Mouse (Mus musculus): ENCODE results near the gene Zbed3.
"Not testable (repeated sequence)": the region's sequence is repeated elsewhere in the genome, so short reads cannot be mapped to it uniquely, and the experiment has no call there.

Zbed3 gene

GRCm38 (mm10) chr13:95332086-95332899 lies 8.9 kb downstream of the Zbed3 start:
- DNase-seq, result no peak

GRCm38 (mm10) chr13:95336122-95336677 lies 12.8 kb downstream of the Zbed3 start:
- peak; percentile 84 for DNase-seq

- no peak for DNase-seq
These were observed 20.1 kb downstream of the Zbed3 start for GRCm38 (mm10) chr13:95343470-95343869.

- no peak for DNase-seq
These were observed 22.5 kb downstream of the Zbed3 start for GRCm38 (mm10) chr13:95345869-95346268.

DNA sequence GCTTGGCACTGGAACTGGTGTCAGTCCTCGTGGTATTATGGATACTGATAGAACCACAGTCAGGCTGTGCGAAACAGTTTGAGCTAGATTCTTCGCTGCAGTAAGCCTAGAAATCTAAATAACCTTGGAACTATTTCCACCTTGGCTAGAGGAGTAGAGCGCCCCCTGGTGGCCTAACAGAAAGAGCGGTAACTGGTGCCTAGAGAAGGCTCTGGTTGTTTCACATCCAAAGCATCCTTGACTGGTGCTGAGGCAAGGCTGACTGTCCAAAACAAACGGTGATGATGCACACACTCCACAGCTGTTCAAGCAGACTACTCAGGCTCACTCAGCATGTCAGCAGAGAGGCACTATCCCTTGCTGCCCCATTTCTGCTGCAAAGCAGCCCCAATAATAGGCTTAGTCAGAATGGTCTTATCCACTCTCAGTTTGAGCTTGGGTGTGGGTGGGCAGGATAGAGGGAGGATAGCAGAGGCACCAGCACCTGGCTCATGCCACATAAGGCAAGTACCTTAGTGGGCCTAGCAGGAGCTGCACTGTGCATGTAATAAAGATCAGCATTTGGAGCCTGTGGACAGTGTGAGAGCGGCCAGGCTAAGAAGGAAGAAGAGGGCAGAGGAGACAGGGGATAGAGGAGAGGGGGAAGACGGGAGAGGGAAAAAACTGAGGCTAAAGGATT lies 23.7 kb downstream of the Zbed3 start:
- peak; percentile 66 for DNase-seq

- DNase-seq, result peak; percentile 32
These were observed 25.1 kb downstream of the Zbed3 start for GRCm38 (mm10) chr13:95348476-95348875.

DNA sequence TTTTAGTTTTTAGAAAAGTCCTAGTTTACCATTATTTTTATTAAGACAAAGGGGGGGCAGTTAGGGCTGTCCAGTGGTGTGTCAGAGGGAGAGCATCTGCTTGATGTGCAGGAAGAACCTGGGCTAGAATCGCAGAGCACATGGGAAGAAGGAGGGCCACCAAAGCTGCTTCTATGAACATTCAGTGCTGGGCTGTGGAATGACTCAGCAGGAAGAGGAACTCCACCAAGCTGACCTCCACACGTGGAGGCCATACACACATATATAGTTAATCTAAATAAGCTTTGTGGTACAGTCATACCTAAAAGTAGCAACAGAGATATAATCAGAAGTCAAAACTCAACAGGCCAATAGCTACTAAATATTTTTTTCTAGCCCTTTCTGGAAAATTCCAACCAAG lies 34.8 kb downstream of the Zbed3 start:
- no peak for DNase-seq

DNA sequence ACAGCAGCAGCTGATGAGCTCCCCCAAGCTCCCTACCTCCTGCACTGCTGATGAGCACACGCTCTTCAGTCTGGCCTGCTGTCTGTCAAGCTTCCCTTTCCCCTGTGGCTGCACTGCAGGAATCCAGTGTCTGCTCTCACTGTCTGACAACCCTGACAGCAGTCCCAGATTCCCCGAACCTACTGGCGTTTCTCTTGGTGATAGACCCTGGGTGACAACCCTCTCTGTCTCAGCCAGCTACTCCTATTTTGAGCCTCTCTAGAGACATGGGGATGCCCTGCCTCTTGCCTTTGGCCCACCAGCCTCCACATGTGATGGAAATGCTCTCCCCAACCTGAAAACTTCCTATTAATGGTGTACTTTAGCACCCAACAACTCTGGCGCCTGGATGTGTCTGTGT lies 40.0 kb downstream of the Zbed3 start:
- DNase-seq, result no peak

DNA sequence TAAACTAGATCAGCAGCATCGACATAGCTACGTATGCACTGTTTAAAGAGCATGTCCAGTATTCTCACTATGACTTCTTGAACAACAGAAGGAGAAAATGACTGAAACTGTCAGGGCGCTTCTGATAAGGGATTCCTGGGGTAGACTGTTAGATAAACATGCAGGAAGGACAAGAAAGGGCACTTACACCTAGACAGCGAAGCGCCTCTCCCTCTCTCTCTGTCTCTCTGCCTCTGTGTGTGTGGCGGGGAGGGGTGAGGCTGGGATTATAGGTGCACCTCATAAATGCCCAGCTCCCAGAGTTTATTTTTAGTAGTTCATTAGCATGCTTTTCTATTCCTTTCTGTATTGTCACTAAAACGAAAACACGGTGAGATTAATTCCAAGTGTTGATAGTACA lies 42.9 kb downstream of the Zbed3 start:
- DNase-seq, result no peak

DNA sequence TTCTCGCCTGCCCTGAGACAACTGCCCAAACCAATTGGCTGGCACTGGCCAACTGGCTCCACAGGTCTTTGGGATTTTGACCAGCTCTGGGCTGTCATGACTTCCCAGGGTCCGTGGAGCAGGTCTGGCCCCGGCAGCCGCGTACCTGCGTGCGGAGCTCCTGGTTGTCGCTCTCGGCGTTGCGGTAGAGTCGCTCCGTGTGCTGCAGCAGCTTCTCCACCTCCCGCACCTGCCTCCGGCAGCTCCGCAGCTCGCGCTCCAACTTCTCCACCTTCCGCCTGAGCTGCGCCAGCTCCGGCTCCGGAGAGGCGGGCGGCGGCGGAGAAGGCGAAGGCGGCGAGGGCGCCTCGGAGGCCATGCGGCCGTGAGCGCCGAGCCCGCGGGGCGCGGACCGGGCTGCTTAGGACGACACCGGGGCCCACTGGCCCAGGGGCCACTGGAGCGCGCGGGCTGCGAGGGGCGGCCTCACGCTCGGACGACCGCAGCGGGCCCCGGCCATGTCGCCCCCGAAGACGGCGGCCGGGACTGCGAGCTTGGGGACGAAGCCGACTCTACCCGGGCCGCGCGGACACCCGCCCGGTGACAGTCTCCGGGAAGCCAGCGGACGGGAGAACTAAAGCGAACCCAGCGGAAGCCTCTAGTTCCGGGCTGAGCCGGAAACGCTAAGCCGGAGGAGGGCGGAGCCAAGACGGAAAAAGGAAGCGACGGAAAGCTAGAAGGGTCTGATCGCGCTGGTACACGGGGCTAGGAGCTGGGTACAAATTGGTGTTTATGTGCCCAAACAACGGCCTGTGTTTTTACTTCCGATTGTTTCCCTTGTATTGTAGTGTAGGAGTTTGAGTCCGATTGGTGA lies 51.5 kb downstream of the Zbed3 start, which contains the start of gene Aggf1:
Gene Aggf1 (minus strand): TSS at position 652 of the 853 bp plus-strand sequence.
- DNase-seq, result peak; percentile 89

DNA sequence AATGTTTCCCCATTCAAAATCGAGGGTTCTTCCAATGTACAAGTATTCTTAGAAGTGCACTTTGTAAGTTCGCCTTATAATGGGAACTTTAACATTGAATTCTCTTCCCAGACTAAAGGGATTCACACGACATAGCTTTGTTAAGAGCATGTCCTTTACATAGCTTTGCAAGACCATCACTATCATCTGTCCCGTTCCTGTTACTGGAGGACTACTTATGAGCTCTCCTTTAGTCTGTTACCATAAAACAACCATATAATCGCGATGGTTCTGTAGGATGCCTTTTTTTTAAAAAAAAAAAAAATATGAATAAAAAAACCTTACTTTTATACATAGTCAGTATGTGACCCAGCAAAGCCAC lies 52.1 kb downstream of the Zbed3 start:
- no peak for DNase-seq

DNA sequence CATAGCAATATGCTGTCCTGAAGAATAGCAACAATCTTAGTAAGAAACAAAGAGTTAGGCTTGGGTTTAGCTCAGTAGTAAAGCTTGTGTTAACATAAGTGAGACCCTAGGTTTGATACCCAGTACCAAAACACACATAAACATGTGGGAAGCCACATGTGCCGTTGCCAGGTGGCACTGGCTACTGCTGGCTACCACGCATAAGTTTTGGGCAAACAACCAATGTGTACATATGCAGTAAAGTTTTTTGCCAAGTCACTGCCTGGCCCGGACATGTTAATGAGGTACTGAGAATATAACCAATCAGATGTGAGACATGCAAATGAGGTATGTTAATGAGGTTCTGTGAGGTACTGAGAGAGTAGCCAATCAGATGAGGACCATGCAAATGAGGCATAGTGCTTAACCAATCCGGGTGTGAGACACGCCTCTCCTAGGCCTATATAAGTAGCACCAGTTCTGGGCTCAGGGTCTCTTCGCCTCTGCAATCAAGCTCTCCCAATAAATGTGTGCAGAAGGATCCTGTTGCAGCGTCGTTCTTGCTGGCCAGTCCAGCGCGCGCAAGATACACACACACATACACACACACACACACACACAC lies 53.4 kb downstream of the Zbed3 start:
- DNase-seq, result not testable (repeated sequence)

DNA sequence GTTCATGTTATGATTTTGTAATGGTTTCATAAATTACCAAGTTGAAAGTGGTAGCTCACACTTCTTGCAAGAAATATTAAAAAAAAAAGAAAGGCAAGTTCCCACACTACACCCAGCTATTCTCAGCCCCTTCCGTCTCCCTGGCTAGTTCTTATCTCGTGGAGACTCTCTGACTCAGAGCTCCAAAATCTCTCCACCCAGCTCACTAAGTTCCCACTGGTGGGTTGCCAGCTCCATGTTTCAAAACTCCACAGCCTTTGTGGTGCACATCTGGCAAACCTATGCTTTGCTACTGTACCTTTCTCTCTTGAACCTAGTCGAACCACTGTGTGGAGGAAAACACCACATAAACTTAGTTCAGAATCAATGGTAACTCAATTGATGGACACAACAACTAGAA lies 55.3 kb downstream of the Zbed3 start:
- DNase-seq, result no peak

DNA sequence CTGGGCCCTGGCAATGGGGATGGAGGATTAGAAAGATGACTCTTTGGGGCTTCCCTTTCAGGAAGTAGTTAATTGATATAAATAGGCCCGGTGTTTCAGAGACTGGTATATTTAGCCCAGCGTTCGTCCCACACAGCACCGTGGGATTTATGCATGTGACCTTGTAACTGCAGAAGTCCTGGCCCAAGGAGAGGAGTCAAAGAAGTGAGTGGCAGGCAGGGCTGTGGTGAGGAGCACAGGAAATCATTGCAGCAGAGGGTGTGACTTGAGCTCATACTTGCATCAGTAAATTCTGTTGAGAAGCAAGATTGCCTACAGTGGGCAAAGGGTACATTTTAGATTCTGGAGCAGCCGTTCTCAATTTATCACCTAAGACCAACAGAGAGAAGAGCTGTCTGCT lies 59.0 kb downstream of the Zbed3 start:
- DNase-seq, result no peak

All from cerebellum, adult 11-12 months (tissue).